Mouse (Mus musculus) midbrain, embryonic 15.5 days (tissue): ENCODE data around the gene Exoc6b. TPM values are rescaled to one million over a fixed set of nuclear protein-coding genes. Genes with fewer than 3 reads are reported as not detected.
A peak's percentile ranks its signal among the peaks of the same experiment; 100 is the strongest.

Source experiments
- ATAC-seq: fragments of 200-750 bp; cut with Nextera tagmentation; replicated peaks from 2 replicates; pipeline ENCODE4 v1.8.0; 2017; ENCODE audit warnings: moderate TSS enrichment
- H3K27ac ChIP-seq: fragments of 300-500 bp; sonication (generic); 2 replicates; pipeline ENCODE4 v1.5.1; 2015; ENCODE audit warnings: mild to moderate bottlenecking, inconsistent platforms
- H3K27me3 ChIP-seq: fragments of 300-500 bp; sonication (generic); replicated peaks from 2 replicates; pipeline ENCODE4 v1.6.1; 2015; ENCODE audit warnings: inconsistent platforms
- H3K36me3 ChIP-seq: fragments of 300-500 bp; sonication (generic); replicated peaks from 2 replicates; pipeline ENCODE4 v1.6.1; 2015; ENCODE audit warnings: inconsistent platforms
- H3K4me1 ChIP-seq: fragments of 300-500 bp; sonication (generic); 2 replicates; pipeline ENCODE4 v1.6.1; 2015; ENCODE audit warnings: inconsistent platforms
- H3K4me2 ChIP-seq: fragments of 300-500 bp; sonication (generic); 2 replicates; pipeline ENCODE4 v1.6.1; 2015; ENCODE audit warnings: inconsistent platforms, mild to moderate bottlenecking, moderate library complexity
- H3K4me3 ChIP-seq: fragments of 300-500 bp; sonication (generic); 2 replicates; pipeline ENCODE4 v1.5.1; 2015; ENCODE audit warnings: mild to moderate bottlenecking, inconsistent platforms
- H3K9ac ChIP-seq: fragments of 300-500 bp; sonication (generic); 2 replicates; pipeline ENCODE4 v1.6.1; 2015; ENCODE audit warnings: mild to moderate bottlenecking, inconsistent platforms
- H3K9me3 ChIP-seq: fragments of 300-500 bp; sonication (generic); 2 replicates; pipeline ENCODE4 v1.6.1; 2016; ENCODE audit warnings: inconsistent platforms
- WGBS: fragments of 180-500 bp; shearing (Covaris S2); methylation state at CpG from one replicate; pipeline ENCODE4 v1.1.7; 2015; ENCODE audit warnings: mixed read lengths; 5-methylcytosine and 5-hydroxymethylcytosine counted together
- polyA plus RNA-seq: library from polyadenylated mRNA; unstranded; fragments of >200 nt; fragmentation: Nextera tagmentation; extraction: Ambion mirVana; gene quantifications from 2 replicates; pipeline ENCODE4 v1.2.1, GENCODE M21; 2015

The Exoc6b gene
- polyA plus RNA-seq, 1 experiment from 2014 or later: 60.9 TPM

DNA sequence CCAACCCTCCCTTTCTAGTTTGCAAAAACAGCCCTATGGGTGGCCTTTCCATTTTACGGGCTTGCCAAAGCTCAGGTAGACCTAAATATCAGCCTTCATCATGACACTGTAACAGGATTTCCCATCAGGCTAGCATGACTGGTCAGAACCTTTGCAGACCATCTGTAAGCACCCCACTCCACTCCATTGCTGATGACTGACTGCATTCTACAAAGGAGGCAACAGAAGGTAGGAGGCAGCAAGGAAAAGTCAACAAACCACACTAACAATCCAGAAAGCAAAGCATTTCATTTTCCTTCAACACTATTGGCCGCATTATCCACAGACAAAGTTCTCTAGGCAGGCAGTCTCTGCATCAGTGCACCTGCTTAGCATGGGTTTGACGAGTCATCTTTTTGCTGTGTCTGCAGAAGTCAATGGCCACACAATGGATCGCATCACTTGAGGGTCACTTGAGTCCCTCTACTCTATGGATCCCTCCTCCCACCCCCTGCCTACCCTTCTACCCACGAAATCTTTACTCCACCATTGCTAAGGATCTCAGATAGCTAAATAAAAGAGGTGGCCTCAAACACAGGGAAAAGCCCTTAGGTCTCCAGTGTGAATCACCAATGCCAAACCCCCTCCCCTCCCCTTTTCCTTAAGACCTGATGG is 323.0 kb downstream of the Exoc6b start:
- Histone ChIP-seq H3K4me3 (no peak overlapping the region), H3K4me2 (no peak overlapping the region), H3K9me3 (no peaks in the 10 kb centered on the region), H3K4me1 (peaks cover 13% of the 10 kb centered on the region), H3K27me3 (no peaks in the 10 kb centered on the region), H3K36me3 (no peaks in the 10 kb centered on the region), H3K27ac (no peak overlapping the region), H3K9ac (no peak overlapping the region)
- 35% methylated on average over 5 of the region's 5 CpGs for WGBS
- peak; percentile 67 for ATAC-seq

DNA sequence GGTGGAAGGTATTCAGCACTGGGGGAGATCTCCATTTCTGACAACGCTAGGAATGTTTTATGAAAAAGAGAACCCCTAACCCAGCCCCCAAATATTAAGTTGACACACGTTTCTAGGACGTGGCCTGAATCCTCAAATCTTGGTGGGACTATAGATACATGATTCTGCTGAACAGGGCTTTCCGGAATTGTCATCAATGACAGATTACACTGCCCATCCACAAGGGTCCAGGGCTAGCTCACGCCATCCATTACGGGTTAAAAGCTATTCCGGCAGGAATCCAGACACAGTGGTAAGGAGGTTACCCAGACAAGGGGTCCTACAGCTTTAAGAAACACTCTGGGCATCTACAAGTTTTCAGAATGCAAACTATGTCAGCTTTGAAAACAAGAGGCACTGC is 323.7 kb downstream of the Exoc6b start:
- no peak for ATAC-seq

DNA sequence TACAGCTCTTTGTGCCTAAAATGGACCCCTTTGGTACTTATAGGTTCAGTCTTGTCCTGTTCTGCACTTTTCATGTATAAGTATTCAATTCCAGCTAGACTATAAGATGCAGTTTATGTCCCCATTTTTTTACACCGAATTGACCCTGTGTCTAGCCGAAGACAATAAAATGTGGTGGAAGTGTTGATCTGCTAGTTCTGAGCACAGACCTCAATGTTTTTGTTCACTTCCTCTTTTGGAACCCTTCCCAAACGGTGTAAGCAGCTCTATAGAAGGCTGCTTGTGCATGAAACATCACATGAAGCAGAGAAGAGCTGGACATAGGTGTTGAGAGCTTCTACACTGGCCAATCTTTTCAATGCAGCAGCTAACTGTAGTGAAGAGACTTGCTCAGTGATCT is 327.1 kb downstream of the Exoc6b start:
- Histone ChIP-seq H3K36me3 (no peaks in the 10 kb centered on the region), H3K4me3 (no peak overlapping the region), H3K27me3 (no peaks in the 10 kb centered on the region), H3K4me2 (no peak overlapping the region), H3K9me3 (no peaks in the 10 kb centered on the region), H3K27ac (no peak overlapping the region), H3K4me1 (peaks cover 7% of the 10 kb centered on the region), H3K9ac (no peak overlapping the region)
- no peak for ATAC-seq
- WGBS: 83% methylated on average over 3 of the region's 3 CpGs

More for the DNA sequence above, 323.7 kb downstream of the Exoc6b start:
- Histone ChIP-seq H3K4me3 (no peak overlapping the region), H3K4me1 (peaks cover 13% of the 10 kb centered on the region), H3K4me2 (no peak overlapping the region), H3K9ac (no peak overlapping the region), H3K27ac (no peak overlapping the region), H3K27me3 (no peaks in the 10 kb centered on the region), H3K9me3 (no peaks in the 10 kb centered on the region), H3K36me3 (no peaks in the 10 kb centered on the region)
- 91% methylated on average over 7 of the region's 7 CpGs for WGBS

DNA sequence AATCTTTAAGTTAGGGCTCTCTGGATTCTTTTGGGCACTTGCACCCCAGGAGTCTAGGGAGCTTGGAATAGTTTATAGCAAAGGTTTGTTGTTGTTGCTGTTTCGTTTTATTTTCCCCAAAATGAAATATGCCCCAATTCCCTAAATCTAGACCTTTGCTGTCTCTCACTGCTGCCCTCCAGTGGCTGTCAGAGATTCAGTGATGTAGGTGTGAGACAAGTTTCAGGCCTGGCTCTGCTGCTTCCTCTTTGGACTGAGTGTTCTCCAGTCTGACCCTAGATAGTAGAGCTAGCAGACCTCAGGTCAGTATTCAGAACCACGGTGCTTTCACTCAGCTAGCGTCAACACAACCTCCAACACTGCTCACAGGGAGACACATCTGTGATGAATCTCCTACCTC is 332.4 kb downstream of the Exoc6b start:
- no peaks in the 10 kb centered on the region for H3K27me3 ChIP-seq
- H3K4me3 ChIP-seq: no peak overlapping the region
- H3K4me2 ChIP-seq: no peak overlapping the region
- no peak for ATAC-seq
- no peak overlapping the region for H3K27ac ChIP-seq
- no peaks in the 10 kb centered on the region for H3K9me3 ChIP-seq
- H3K9ac ChIP-seq: no peak overlapping the region
- H3K36me3 ChIP-seq: no peaks in the 10 kb centered on the region
- H3K4me1 ChIP-seq: no peaks in the 10 kb centered on the region
- WGBS: 68% methylated on average over 3 of the region's 3 CpGs

DNA sequence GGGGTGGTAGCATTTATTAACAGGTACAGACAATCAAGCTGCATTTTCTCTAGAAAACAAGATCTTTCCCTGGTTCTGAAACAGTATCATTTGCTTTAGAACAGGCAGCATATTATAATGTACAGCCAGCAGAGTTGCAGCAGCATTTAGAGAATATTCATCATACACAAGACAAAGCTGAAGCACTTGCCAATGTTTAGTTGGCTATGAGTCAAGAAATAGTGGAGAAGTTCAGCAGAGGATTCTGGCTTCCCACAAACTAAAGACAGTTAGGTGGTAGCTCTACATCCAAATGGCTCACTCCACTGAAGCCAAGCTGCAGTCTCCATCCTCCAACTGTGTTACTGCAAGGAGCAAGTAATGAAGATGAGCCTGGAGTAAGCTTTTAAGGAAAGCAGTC is 342.4 kb downstream of the Exoc6b start:
- no peak overlapping the region for H3K4me3 ChIP-seq
- H3K4me1 ChIP-seq: no peaks in the 10 kb centered on the region
- no peak for ATAC-seq

DNA sequence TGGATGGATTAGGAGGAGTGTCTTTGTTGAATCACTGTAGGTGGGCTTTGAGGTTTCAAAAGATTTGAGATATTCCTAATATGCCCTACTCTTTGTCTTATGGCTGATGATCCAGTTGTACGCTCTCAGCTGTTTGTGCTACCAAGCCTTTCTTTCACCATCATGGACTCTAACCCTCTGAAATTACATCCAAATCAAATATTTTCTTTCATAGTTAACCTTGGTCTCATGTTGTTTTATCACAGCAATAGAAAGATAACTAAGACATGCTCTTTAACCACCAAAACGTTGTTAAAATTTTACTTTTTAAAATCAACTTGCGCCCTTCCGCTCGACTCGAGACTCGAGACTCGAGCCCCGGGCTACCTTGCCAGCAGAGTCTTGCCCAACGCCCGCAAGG is 356.1 kb downstream of the Exoc6b start:
- no peaks in the 10 kb centered on the region for H3K4me1 ChIP-seq
- no peak overlapping the region for H3K9ac ChIP-seq
- WGBS: 89% methylated on average over 11 of the region's 11 CpGs
- H3K4me2 ChIP-seq: no peak overlapping the region
- no peak for ATAC-seq
- H3K27ac ChIP-seq: no peak overlapping the region
- no peaks in the 10 kb centered on the region for H3K27me3 ChIP-seq
- H3K4me3 ChIP-seq: no peak overlapping the region
- no peaks in the 10 kb centered on the region for H3K9me3 ChIP-seq
- no peaks in the 10 kb centered on the region for H3K36me3 ChIP-seq

More for the DNA sequence above, 342.4 kb downstream of the Exoc6b start:
- no peaks in the 10 kb centered on the region for H3K36me3 ChIP-seq
- no peaks in the 10 kb centered on the region for H3K9me3 ChIP-seq
- no peak overlapping the region for H3K4me2 ChIP-seq
- no peak overlapping the region for H3K27ac ChIP-seq
- no peaks in the 10 kb centered on the region for H3K27me3 ChIP-seq
- H3K9ac ChIP-seq: no peak overlapping the region

DNA sequence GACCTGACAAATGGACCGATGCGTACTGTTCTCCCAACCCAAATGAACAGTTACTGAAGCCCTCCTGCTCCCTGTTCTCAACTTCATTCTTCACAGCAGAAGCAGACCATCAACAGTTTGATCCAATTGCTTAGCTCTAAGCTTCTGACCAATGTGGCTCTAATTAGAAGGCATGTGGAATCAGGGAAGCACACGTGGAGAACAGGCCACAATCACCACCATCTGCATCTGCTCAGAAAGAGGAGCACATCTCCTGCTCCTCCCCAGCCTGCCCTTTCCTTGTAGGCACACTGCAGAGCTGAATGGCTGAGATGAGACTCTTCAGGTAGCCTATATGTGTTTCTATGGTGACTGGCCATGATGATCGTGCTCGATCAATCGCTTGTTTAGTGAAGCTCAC is 358.5 kb downstream of the Exoc6b start:
- no peak overlapping the region for H3K27ac ChIP-seq
- H3K9ac ChIP-seq: no peak overlapping the region
- H3K27me3 ChIP-seq: no peaks in the 10 kb centered on the region
- no peaks in the 10 kb centered on the region for H3K36me3 ChIP-seq
- H3K9me3 ChIP-seq: no peaks in the 10 kb centered on the region
- 86% methylated on average over 6 of the region's 6 CpGs for WGBS
- no peak overlapping the region for H3K4me2 ChIP-seq
- H3K4me1 ChIP-seq: peaks cover 5% of the 10 kb centered on the region; the same call in 1 of the 2 replicates
- H3K4me3 ChIP-seq: no peak overlapping the region
- no peak for ATAC-seq

DNA sequence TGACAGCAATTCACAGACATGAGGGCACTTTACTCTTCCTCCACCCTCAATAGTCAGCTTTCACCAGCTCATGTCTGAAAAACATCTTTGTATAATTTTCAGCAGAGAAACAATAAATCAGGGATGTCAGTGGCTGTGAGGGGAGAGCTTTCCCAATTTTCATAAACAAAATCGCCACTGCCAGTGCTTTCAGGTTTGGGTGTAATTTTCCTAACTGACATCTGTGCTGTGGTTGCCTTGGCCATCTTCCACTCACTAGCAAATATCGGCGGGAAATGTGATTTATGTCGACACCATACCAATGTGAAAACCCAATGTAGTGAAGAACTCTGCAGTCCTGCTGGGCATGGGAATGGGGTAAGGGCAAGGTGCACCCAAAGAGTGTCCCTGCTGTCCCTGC is 360.7 kb downstream of the Exoc6b start:
- H3K27me3 ChIP-seq: no peaks in the 10 kb centered on the region

DNA sequence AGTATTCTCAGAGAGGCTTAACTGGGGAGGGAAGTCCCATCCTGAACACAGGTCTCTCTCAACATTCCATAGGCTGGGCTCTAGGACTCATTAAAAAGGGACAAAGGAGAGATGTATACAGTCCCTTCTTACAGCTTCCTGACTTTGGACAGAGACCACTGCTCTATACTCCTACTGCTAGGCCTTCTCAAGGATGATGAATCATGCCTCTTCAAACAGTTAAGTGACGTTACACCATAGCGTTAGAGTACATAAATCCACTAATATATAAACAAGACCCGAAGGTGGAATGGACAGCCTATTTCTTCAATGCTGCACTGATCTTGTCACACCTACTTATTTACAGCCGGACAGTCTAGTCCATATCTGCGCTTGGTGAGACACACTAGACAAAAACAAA is 369.7 kb downstream of the Exoc6b start:
- no peaks in the 10 kb centered on the region for H3K4me1 ChIP-seq
- no peak for ATAC-seq
- H3K9ac ChIP-seq: no peak overlapping the region
- H3K27me3 ChIP-seq: no peaks in the 10 kb centered on the region
- WGBS: 91% methylated on average over 5 of the region's 5 CpGs
- no peaks in the 10 kb centered on the region for H3K9me3 ChIP-seq
- no peak overlapping the region for H3K4me3 ChIP-seq
- no peak overlapping the region for H3K4me2 ChIP-seq
- H3K27ac ChIP-seq: no peak overlapping the region
- no peaks in the 10 kb centered on the region for H3K36me3 ChIP-seq

More for the DNA sequence above, 360.7 kb downstream of the Exoc6b start:
- Histone ChIP-seq H3K9ac (no peak overlapping the region), H3K9me3 (no peaks in the 10 kb centered on the region), H3K27ac (no peak overlapping the region), H3K36me3 (no peaks in the 10 kb centered on the region), H3K4me2 (no peak overlapping the region), H3K4me1 (peaks cover 5% of the 10 kb centered on the region; the same call in 1 of the 2 replicates), H3K4me3 (no peak overlapping the region)
- no peak for ATAC-seq
- whole genome bisulfite sequencing: 87% methylated on average over 4 of the region's 4 CpGs

DNA sequence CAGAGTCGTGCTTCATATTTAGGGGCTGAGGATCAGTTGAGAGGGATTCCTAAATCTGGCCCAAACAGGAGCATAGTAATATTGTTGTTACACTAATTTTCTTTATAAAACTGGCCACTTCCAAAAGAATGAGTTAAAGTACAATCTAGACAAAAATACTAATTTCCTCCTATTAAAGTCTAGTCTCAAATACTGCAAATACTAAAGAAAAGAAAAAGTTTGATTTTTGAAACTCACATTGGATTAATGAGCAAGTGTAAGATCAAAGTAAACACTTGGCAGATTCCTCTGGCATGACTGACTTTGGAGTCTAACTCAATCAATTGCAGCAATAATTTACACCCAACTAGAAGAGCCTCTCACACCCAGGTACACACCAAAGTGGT is 371.0 kb downstream of the Exoc6b start:
- H3K4me2 ChIP-seq: no peak overlapping the region
- H3K27me3 ChIP-seq: no peaks in the 10 kb centered on the region
- no peak for ATAC-seq
- no peak overlapping the region for H3K9ac ChIP-seq
- no peaks in the 10 kb centered on the region for H3K9me3 ChIP-seq
- 44% methylated on average over 1 of the region's 1 CpGs for WGBS
- peaks cover 8% of the 10 kb centered on the region; the same call in 1 of the 2 replicates for H3K4me1 ChIP-seq
- H3K36me3 ChIP-seq: no peaks in the 10 kb centered on the region
- H3K4me3 ChIP-seq: no peak overlapping the region
- H3K27ac ChIP-seq: no peak overlapping the region

DNA sequence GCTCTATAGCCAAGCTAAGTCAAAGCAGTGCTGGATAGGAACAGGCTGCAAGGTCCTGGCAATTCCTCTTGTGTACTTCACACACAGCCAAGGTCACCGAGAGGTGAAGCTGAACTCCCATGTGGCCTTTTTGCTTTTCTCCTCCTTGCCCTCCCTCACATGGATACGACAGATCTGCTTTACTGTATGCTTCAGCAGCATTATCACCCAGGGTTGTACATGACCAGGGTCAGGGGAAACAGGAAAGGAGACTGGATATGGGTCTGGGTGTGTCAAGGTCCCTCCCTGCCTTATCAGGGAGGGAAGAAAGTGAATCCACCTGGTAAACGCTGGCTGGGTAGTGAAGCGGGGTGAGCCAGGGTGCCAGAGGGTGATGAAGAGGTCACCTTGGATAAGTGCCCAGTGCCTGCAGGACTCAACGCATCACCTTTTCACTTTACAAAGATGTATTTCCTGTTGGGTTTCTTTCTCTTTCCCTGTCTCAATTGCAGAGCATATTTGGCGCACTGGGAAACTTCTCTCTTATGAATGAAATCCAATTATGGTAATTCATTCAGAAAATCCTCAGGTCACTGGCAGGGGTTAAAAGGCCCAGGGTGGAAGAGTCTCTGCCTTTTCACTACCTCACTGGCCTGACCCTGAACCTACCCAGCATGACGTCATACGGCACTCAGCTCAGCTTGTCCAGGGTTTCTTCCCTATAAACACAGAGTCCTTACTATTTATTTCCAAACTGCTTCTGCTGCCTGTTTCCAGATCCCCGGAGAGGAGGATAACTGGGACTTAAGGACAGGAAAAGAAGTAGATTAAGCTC is 371.6 kb downstream of the Exoc6b start:
- ATAC-seq: no peak
- H3K36me3 ChIP-seq: no peaks in the 10 kb centered on the region
- H3K4me1 ChIP-seq: peaks cover 12% of the 10 kb centered on the region; the same call in 1 of the 2 replicates
- H3K27me3 ChIP-seq: no peaks in the 10 kb centered on the region
- no peak overlapping the region for H3K27ac ChIP-seq
- no peak overlapping the region for H3K9ac ChIP-seq
- H3K4me2 ChIP-seq: no peak overlapping the region
- no peak overlapping the region for H3K4me3 ChIP-seq
- no peaks in the 10 kb centered on the region for H3K9me3 ChIP-seq
- WGBS: 43% methylated on average over 9 of the region's 9 CpGs

DNA sequence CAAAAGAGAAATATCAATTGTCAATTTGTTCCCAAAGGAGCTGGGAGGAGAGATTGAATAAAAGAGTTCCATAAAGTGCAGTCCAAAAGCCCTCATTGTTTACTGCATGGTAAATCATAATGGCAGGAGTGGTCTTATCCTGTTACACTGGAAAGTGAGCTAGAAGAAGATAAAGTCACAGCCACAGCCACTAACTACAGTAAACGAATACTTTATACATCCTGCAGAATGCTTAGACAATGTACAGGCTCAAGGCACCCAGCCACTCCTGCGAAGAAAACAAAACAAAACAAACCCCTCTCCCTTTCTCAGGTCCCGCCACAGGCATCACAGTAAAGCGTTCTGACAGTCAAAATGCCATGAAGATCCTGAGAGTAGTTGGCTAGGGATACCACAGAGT is 375.5 kb downstream of the Exoc6b start:
- no peak for ATAC-seq
- H3K27ac ChIP-seq: no peak overlapping the region
- no peaks in the 10 kb centered on the region for H3K9me3 ChIP-seq
- no peaks in the 10 kb centered on the region for H3K27me3 ChIP-seq
- H3K4me1 ChIP-seq: peaks cover 15% of the 10 kb centered on the region; the same call in 1 of the 2 replicates
- WGBS: 46% methylated on average over 4 of the region's 4 CpGs
- H3K4me3 ChIP-seq: no peak overlapping the region
- no peaks in the 10 kb centered on the region for H3K36me3 ChIP-seq
- no peak overlapping the region for H3K9ac ChIP-seq
- no peak overlapping the region for H3K4me2 ChIP-seq

DNA sequence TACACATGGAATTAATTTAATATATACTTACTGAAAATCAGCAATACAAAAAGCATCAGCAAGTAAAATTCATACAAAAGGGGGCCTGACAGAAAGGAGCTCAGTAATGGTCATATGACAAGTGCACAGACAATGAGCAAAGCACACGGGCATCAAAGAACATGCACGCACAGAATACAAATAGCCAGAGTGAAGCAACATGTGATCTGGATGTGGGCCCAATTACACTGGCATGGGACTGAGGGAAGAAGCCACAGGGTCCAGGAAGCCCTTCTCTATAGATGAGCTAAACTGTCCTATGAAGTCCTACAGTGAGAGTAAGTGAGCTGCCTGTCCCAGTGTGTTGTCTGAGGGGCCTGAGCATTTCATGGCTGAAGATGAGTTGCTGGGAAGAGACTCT is 376.1 kb downstream of the Exoc6b start:
- 22% methylated on average over 2 of the region's 2 CpGs for WGBS

More for the DNA sequence above, 376.1 kb downstream of the Exoc6b start:
- H3K27me3 ChIP-seq: no peaks in the 10 kb centered on the region
- H3K9me3 ChIP-seq: no peaks in the 10 kb centered on the region
- no peak overlapping the region; the same call in 1 of the 2 replicates for H3K27ac ChIP-seq
- peaks cover 15% of the 10 kb centered on the region; the same call in 1 of the 2 replicates for H3K4me1 ChIP-seq
- no peaks in the 10 kb centered on the region for H3K36me3 ChIP-seq
- ATAC-seq: peak; percentile 39; the same call in 1 of the 2 replicates
- no peak overlapping the region for H3K4me3 ChIP-seq
- no peak overlapping the region for H3K4me2 ChIP-seq
- no peak overlapping the region for H3K9ac ChIP-seq
